Mouse (Mus musculus) hindbrain, embryonic 10.5 days (tissue): ENCODE measurements around the gene Rsad1. TPM values are rescaled to one million over a fixed set of nuclear protein-coding genes. Genes with fewer than 3 reads are reported as not detected.
A peak's percentile ranks its signal among the peaks of the same experiment; 100 is the strongest.

Source experiments
- DNase-seq: peaks from one replicate; pipeline ENCODE4 v3.0.0-alpha.2; 2017; ENCODE audit warnings: low spot score
- H3K27ac ChIP-seq: fragments of 300-500 bp; sonication (generic); 2 replicates; pipeline ENCODE4 v1.5.1; 2016; ENCODE audit warnings: mild to moderate bottlenecking, moderate library complexity
- H3K27me3 ChIP-seq: fragments of 300-500 bp; sonication (generic); 2 replicates; pipeline ENCODE4 v1.6.1; 2016; ENCODE audit warnings: mild to moderate bottlenecking; ENCODE audit not compliant: poor library complexity, insufficient read depth, severe bottlenecking
- H3K36me3 ChIP-seq: fragments of 300-500 bp; sonication (generic); 2 replicates; pipeline ENCODE4 v1.6.1; 2016; ENCODE audit warnings: mild to moderate bottlenecking, moderate library complexity
- H3K4me1 ChIP-seq: fragments of 300-500 bp; sonication (generic); replicated peaks from 2 replicates; pipeline ENCODE4 v1.6.1; 2016; ENCODE audit warnings: mild to moderate bottlenecking
- H3K4me3 ChIP-seq: fragments of 300-500 bp; sonication (generic); 2 replicates; pipeline ENCODE4 v1.5.1; 2016; ENCODE audit warnings: mild to moderate bottlenecking, moderate library complexity
- H3K9me3 ChIP-seq: fragments of 300-500 bp; sonication (generic); 2 replicates; pipeline ENCODE4 v1.6.1; 2016; ENCODE audit warnings: mild to moderate bottlenecking, moderate library complexity
- WGBS: fragments of 180-500 bp; shearing (Covaris S2); methylation state at CpG from one replicate; pipeline ENCODE4 v1.1.7; 2016; 5-methylcytosine and 5-hydroxymethylcytosine counted together
- polyA plus RNA-seq: library from polyadenylated mRNA; unstranded; fragments of >200 nt; fragmentation: Nextera tagmentation; extraction: Ambion mirVana; gene quantifications from 2 replicates; pipeline ENCODE4 v1.2.1, GENCODE M21; 2016

Gene Rsad1
- polyA plus RNA-seq, 1 experiment from 2014 or later: 4.3 TPM

- no peak overlapping the region for H3K27ac ChIP-seq
- H3K27me3 ChIP-seq: peaks cover 46% of the 10 kb centered on the region
- H3K4me1 ChIP-seq: peaks cover 39% of the 10 kb centered on the region
- no peak for DNase-seq
- no peaks in the 10 kb centered on the region for H3K9me3 ChIP-seq
- H3K4me3 ChIP-seq: no peak overlapping the region
- WGBS: 92% methylated on average over 7 of the region's 7 CpGs
- peaks cover 25% of the 10 kb centered on the region for H3K36me3 ChIP-seq
Measured at GRCm38 (mm10) chr11:94567326-94567725, 18.3 kb upstream of the Rsad1 start.

GRCm38 (mm10) chr11:94566534-94566933 is 17.5 kb upstream of the Rsad1 start:
- Histone ChIP-seq H3K36me3 (peaks cover 25% of the 10 kb centered on the region), H3K27ac (no peak overlapping the region), H3K4me3 (no peak overlapping the region), H3K27me3 (peaks cover 46% of the 10 kb centered on the region), H3K4me1 (peaks cover 40% of the 10 kb centered on the region), H3K9me3 (no peaks in the 10 kb centered on the region)
- WGBS: 80% methylated on average over 6 of the region's 6 CpGs
- DNase-seq: no peak

GRCm38 (mm10) chr11:94565151-94565479 is 16.1 kb upstream of the Rsad1 start:
- peak overlapping the region; percentile 29; the same call in 1 of the 2 replicates for H3K27ac ChIP-seq
- H3K36me3 ChIP-seq: peaks cover 19% of the 10 kb centered on the region
- 10% methylated on average over 16 of the region's 16 CpGs for WGBS
- peaks cover 46% of the 10 kb centered on the region for H3K27me3 ChIP-seq
- no peak for DNase-seq
- H3K4me1 ChIP-seq: peaks cover 29% of the 10 kb centered on the region
- H3K9me3 ChIP-seq: no peaks in the 10 kb centered on the region
- peak overlapping the region; percentile 44 for H3K4me3 ChIP-seq

GRCm38 (mm10) chr11:94564437-94565150 is 15.5 kb upstream of the Rsad1 start, which contains the start of gene Chad:
Gene Chad (plus strand): TSS chr11:94565047.
- peaks cover 46% of the 10 kb centered on the region for H3K27me3 ChIP-seq
- H3K4me1 ChIP-seq: peaks cover 28% of the 10 kb centered on the region
- H3K4me3 ChIP-seq: peak within 1 kb of the TSS; percentile 44

GRCm38 (mm10) chr11:94563821-94564220 is 14.8 kb upstream of the Rsad1 start:
- Histone ChIP-seq H3K4me3 (peak overlapping the region; percentile 44), H3K36me3 (peaks cover 19% of the 10 kb centered on the region; the same call in 1 of the 2 replicates), H3K4me1 (peaks cover 28% of the 10 kb centered on the region), H3K27me3 (peaks cover 46% of the 10 kb centered on the region), H3K9me3 (no peaks in the 10 kb centered on the region), H3K27ac (peak overlapping the region; percentile 29)
- WGBS: 55% methylated on average over 5 of the region's 5 CpGs
- no peak for DNase-seq

More at GRCm38 (mm10) chr11:94564437-94565150, 15.5 kb upstream of the Rsad1 start, which contains the start of gene Chad:
- WGBS: 2% methylated on average over 35 of the region's 35 CpGs
- DNase-seq: peak; percentile 57
- Histone ChIP-seq H3K36me3 (peaks cover 17% of the 10 kb centered on the region), H3K27ac (peak within 1 kb of the TSS; percentile 29), H3K9me3 (no peaks in the 10 kb centered on the region)

- Histone ChIP-seq H3K4me1 (peaks cover 28% of the 10 kb centered on the region), H3K36me3 (peaks cover 18% of the 10 kb centered on the region; the same call in 1 of the 2 replicates), H3K27me3 (peaks cover 46% of the 10 kb centered on the region), H3K4me3 (no peak overlapping the region), H3K9me3 (no peaks in the 10 kb centered on the region), H3K27ac (0 out of 2 replicates have a peak overlapping the region, but pooled peaks have one; percentile 29)
- WGBS: 93% methylated on average over 5 of the region's 5 CpGs
- no peak for DNase-seq
Measured at GRCm38 (mm10) chr11:94563383-94563782, 14.3 kb upstream of the Rsad1 start.

- Histone ChIP-seq H3K36me3 (peaks cover 20% of the 10 kb centered on the region; the same call in 1 of the 2 replicates), H3K4me1 (peaks cover 16% of the 10 kb centered on the region), H3K27ac (peak overlapping the region; percentile 72), H3K27me3 (peaks cover 5% of the 10 kb centered on the region), H3K9me3 (no peaks in the 10 kb centered on the region), H3K4me3 (no peak overlapping the region)
- 78% methylated on average over 3 of the region's 3 CpGs for WGBS
- DNase-seq: no peak
Measured at GRCm38 (mm10) chr11:94558226-94558625, 9.2 kb upstream of the Rsad1 start.

GRCm38 (mm10) chr11:94550442-94550744 is 1.3 kb upstream of the Rsad1 start:
- H3K27ac ChIP-seq: no peak overlapping the region
- DNase-seq: no peak
- 90% methylated on average over 5 of the region's 5 CpGs for WGBS

GRCm38 (mm10) chr11:94549691-94550441 is 811 bp upstream of the Rsad1 start:
- 78% methylated on average over 10 of the region's 10 CpGs for WGBS
- H3K27ac ChIP-seq: peak overlapping the region; percentile 93; the same call in 1 of the 2 replicates

More at GRCm38 (mm10) chr11:94550442-94550744, 1.3 kb upstream of the Rsad1 start:
- Histone ChIP-seq H3K27me3 (peaks cover 4% of the 10 kb centered on the region; the same call in 1 of the 2 replicates), H3K4me1 (peaks cover 16% of the 10 kb centered on the region), H3K9me3 (0 out of 2 replicates have a peak, but pooled peaks cover 4% of the 10 kb centered on the region), H3K4me3 (no peak overlapping the region), H3K36me3 (no peaks in the 10 kb centered on the region)

GRCm38 (mm10) chr11:94548041-94548784 is 842 bp downstream of the Rsad1 start:
- H3K27me3 ChIP-seq: peaks cover 4% of the 10 kb centered on the region; the same call in 1 of the 2 replicates
- peaks cover 25% of the 10 kb centered on the region for H3K4me1 ChIP-seq
- H3K27ac ChIP-seq: peak overlapping the region; percentile 93
- WGBS: 14% methylated on average over 24 of the region's 24 CpGs
- peak overlapping the region; percentile 65 for H3K4me3 ChIP-seq
- DNase-seq: peak; percentile 30
- 0 out of 2 replicates have a peak, but pooled peaks cover 4% of the 10 kb centered on the region for H3K9me3 ChIP-seq
- 0 out of 2 replicates have a peak, but pooled peaks cover 4% of the 10 kb centered on the region for H3K36me3 ChIP-seq

More at GRCm38 (mm10) chr11:94549691-94550441, 811 bp upstream of the Rsad1 start:
- H3K27me3 ChIP-seq: peaks cover 4% of the 10 kb centered on the region; the same call in 1 of the 2 replicates
- H3K9me3 ChIP-seq: 0 out of 2 replicates have a peak, but pooled peaks cover 4% of the 10 kb centered on the region
- H3K4me1 ChIP-seq: peaks cover 16% of the 10 kb centered on the region
- no peaks in the 10 kb centered on the region for H3K36me3 ChIP-seq
- no peak overlapping the region for H3K4me3 ChIP-seq
- no peak for DNase-seq

GRCm38 (mm10) chr11:94547271-94547670 is 1.8 kb downstream of the Rsad1 start:
- Histone ChIP-seq H3K4me3 (no peak overlapping the region), H3K27me3 (peaks cover 4% of the 10 kb centered on the region; the same call in 1 of the 2 replicates), H3K9me3 (0 out of 2 replicates have a peak, but pooled peaks cover 4% of the 10 kb centered on the region), H3K27ac (no peak overlapping the region), H3K36me3 (peaks cover 13% of the 10 kb centered on the region; the same call in 1 of the 2 replicates), H3K4me1 (peaks cover 25% of the 10 kb centered on the region)
- no peak for DNase-seq
- 93% methylated on average over 6 of the region's 6 CpGs for WGBS

- H3K9me3 ChIP-seq: 0 out of 2 replicates have a peak, but pooled peaks cover 1% of the 10 kb centered on the region
- no peak overlapping the region for H3K27ac ChIP-seq
- peaks cover 25% of the 10 kb centered on the region for H3K4me1 ChIP-seq
- no peak for DNase-seq
- WGBS: 95% methylated on average over 5 of the region's 5 CpGs
- no peak overlapping the region for H3K4me3 ChIP-seq
- peaks cover 4% of the 10 kb centered on the region; the same call in 1 of the 2 replicates for H3K27me3 ChIP-seq
- peaks cover 15% of the 10 kb centered on the region; the same call in 1 of the 2 replicates for H3K36me3 ChIP-seq
Measured at GRCm38 (mm10) chr11:94546381-94546780, 2.7 kb downstream of the Rsad1 start.
